In the genomic region with DNA sequence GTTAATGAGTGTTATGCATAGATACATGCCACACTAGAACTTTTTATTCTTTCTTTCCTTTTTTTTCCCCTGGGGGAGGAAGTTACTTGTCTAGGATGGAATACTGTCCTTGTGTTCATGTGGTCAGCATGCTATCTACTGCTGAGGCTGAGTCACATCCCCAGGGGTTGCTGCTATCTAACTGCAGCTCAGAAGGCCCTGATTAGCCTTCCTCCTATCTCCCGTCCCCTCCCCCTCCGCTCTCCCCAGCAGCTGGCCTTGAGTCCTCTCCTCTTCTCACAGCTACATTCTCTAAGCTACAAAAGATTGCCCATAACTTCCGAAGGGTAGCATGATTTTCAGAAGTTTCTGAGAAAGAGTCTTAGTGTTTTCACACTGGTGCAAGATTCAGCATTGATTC, we compare ENCODE assay signal across 13 mouse cellular contexts.
DNase-seq lines count a peak whose midpoint lies in the region; ATAC-seq lines count a peak whose summit lies in the region.
"Had no signal": no experiment of that assay in that cellular context is flagged by ENCODE, and none has a peak within 500 bp of the region (broad histone marks: within the 10 kb centered on the region; RNA-seq: fewer than 3 reads in every experiment).

No protein-coding gene starts in this region.

- H3K9me3 ChIP-seq in kidney, embryonic 15.5 days (replicated peaks) = no peaks in the 10 kb centered on the region
- H3K9me3 ChIP-seq in heart, embryonic 15.5 days (replicated peaks) = no peaks in the 10 kb centered on the region
- H3K9me3 ChIP-seq in forebrain, embryonic 14.5 days (replicated peaks; ENCODE audit: control insufficient read depth, low read length) = no peaks in the 10 kb centered on the region
- H3K9me3 ChIP-seq: hindbrain, embryonic 13.5 days; neural tube, embryonic 13.5 days had no signal

- WGBS in kidney, embryonic 15.5 days = 60% methylated on average over 3 of the region's 3 CpGs
- WGBS in heart, embryonic 15.5 days = 14% methylated on average over 3 of the region's 3 CpGs
- WGBS in forebrain, embryonic 14.5 days = 71% methylated on average over 3 of the region's 3 CpGs

- no peak for ATAC-seq in kidney, embryonic 15.5 days (replicated peaks; ENCODE audit: low FRiP score)
- ATAC-seq in heart, embryonic 15.5 days (replicated peaks; ENCODE audit: insufficient number of reproducible peaks, insufficient read depth, low FRiP score, low read depth) = peak; percentile 87
- ATAC-seq in megakaryocyte progenitor cell, adult 5-6 weeks (replicated peaks; ENCODE audit: poor library complexity) = 0 out of 2 replicates have a peak, but pooled peaks have one; percentile 48
- ATAC-seq in forebrain, embryonic 14.5 days = no peak

- H3K4me2 ChIP-seq in kidney, embryonic 15.5 days = no peak overlapping the region
- H3K4me2 ChIP-seq in heart, embryonic 15.5 days = no peak overlapping the region
- no peak overlapping the region for H3K4me2 ChIP-seq in forebrain, embryonic 14.5 days (ENCODE audit: low read length)
- H3K4me2 ChIP-seq: hindbrain, embryonic 13.5 days; neural tube, embryonic 13.5 days had no signal

- no peaks in the 10 kb centered on the region for H3K36me3 ChIP-seq in kidney, embryonic 15.5 days
- no peaks in the 10 kb centered on the region for H3K36me3 ChIP-seq in heart, embryonic 15.5 days
- no peaks in the 10 kb centered on the region for H3K36me3 ChIP-seq in forebrain, embryonic 14.5 days (ENCODE audit: control insufficient read depth, insufficient read depth, low read length)
- H3K36me3 ChIP-seq: hindbrain, embryonic 13.5 days; neural tube, embryonic 13.5 days had no signal

- H3K4me3 ChIP-seq in kidney, embryonic 15.5 days (replicated peaks) = no peak overlapping the region
- no peak overlapping the region for H3K4me3 ChIP-seq in heart, embryonic 15.5 days
- no peak overlapping the region for H3K4me3 ChIP-seq in forebrain, embryonic 14.5 days (ENCODE audit: low read depth, low read length)
- H3K4me3 ChIP-seq: erythroblast, embryonic 14.5 days; hindbrain, embryonic 13.5 days; neural tube, embryonic 13.5 days had no signal

- H3K9ac ChIP-seq in kidney, embryonic 15.5 days = no peak overlapping the region
- H3K9ac ChIP-seq in heart, embryonic 15.5 days = no peak overlapping the region
- no peak overlapping the region for H3K9ac ChIP-seq in forebrain, embryonic 14.5 days (ENCODE audit: low read length)
- H3K9ac ChIP-seq: hindbrain, embryonic 13.5 days; neural tube, embryonic 13.5 days had no signal

- no peak overlapping the region for H3K27ac ChIP-seq in kidney, embryonic 15.5 days
- peak overlapping the region; percentile 63 for H3K27ac ChIP-seq in heart, embryonic 15.5 days
- no peak overlapping the region for H3K27ac ChIP-seq in forebrain, embryonic 14.5 days (ENCODE audit: low read depth, low read length)
- H3K27ac ChIP-seq: hindbrain, embryonic 13.5 days; neural tube, embryonic 13.5 days had no signal

- H3K27me3 ChIP-seq in kidney, embryonic 15.5 days = no peaks in the 10 kb centered on the region
- H3K27me3 ChIP-seq in heart, embryonic 15.5 days = no peaks in the 10 kb centered on the region
- no peaks in the 10 kb centered on the region for H3K27me3 ChIP-seq in forebrain, embryonic 14.5 days (replicated peaks; ENCODE audit: control insufficient read depth, insufficient read depth, low read length)
- H3K27me3 ChIP-seq: hindbrain, embryonic 13.5 days; neural tube, embryonic 13.5 days had no signal

- peak; percentile 23 to 52 for DNase-seq in kidney, postnatal 25 days
- peak; percentile 76 for DNase-seq in adrenal gland, postnatal 14 days
- no peak for DNase-seq in forebrain, embryonic 14.5 days (ENCODE audit: low spot score)
- DNase-seq in cerebellum, postnatal 10 days = no peak
- DNase-seq in lung, adult 18-20 months = no peak
- DNase-seq: layer of hippocampus, postnatal 36 days; lung, postnatal 4 days had no signal

- H3K4me1 ChIP-seq in kidney, embryonic 15.5 days = 0 out of 2 replicates have a peak, but pooled peaks cover 4% of the 10 kb centered on the region
- H3K4me1 ChIP-seq in heart, embryonic 15.5 days (replicated peaks) = peaks cover 26% of the 10 kb centered on the region
- H3K4me1 ChIP-seq in forebrain, embryonic 14.5 days (ENCODE audit: control insufficient read depth, insufficient read depth, low read length) = no peaks in the 10 kb centered on the region
- H3K4me1 ChIP-seq: hindbrain, embryonic 13.5 days; neural tube, embryonic 13.5 days had no signal

Comparison
In these comparisons a context has a peak if more than half of its experiments do, and no peak if none do; other contexts are left out.
1. DNase-seq: peak in kidney, postnatal 25 days (2 of 2) and adrenal gland, postnatal 14 days (single experiment); none in forebrain, embryonic 14.5 days (single experiment), cerebellum, postnatal 10 days (0 of 2) and lung, adult 18-20 months (0 of 2).
2. ATAC-seq: peak in heart, embryonic 15.5 days (single experiment) and megakaryocyte progenitor cell, adult 5-6 weeks (single experiment); none in kidney, embryonic 15.5 days (single experiment) and forebrain, embryonic 14.5 days (single experiment).